Mouse (Mus musculus) gastrocnemius, adult 8-10 months (tissue): ENCODE data around the gene Adat1. TPM values are rescaled to one million over a fixed set of nuclear protein-coding genes. Genes with fewer than 3 reads are reported as not detected.

Source experiments
- DNase-seq, 2 experiments: peaks; one replicate each; pipeline ENCODE4 v3.0.0; 2022; ENCODE audit warnings: low spot score in 2 of 2
- total RNA-seq, 4 experiments: library from RNA; stranded (reverse); gene quantifications; 2 replicates each; pipeline ENCODE4 v1.2.4; 2022

The Adat1 gene
- 1 to 10 TPM; 1.7 to 2.5 (median 2.3) TPM for total RNA-seq

DNA sequence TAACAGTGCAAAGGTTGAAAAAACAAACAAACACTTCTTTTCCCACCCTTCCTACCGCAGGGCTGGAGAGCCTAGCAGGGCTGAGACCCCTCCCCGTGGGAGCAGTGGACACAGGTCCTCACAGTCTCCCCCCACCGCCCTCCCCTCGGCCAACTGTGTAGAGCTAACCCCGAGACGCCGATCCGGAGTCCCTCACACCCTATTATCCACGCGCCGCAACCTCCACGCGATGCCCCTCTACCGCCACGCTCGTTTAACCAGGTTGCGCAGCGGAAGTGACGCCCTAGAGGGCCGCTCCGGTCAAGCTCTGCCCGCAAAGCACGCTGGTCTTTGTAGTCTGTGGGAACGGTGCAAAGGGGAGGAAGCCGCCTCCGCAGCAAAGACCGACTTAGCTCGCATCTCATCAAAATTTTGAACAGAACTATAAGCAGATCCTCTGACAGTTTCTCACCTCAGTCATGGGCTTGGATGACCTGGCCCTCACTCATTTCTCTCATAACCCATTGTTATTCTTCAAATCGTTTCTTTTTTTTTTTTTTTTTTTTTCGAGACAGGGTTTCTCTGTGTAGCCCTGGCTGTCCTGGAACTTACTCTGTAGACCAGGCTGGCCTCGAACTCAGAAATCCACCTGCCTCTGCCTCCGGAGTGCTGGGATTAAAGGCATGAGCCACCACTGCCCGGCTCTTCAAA is at the start of gene Adat1:
Adat1 (minus strand) TSS at position 290 of the 690 bp plus-strand sequence.
- DNase-seq = peak; percentile 49 to 63

GRCm38 (mm10) chr8:112037521-112037920 is 45.4 kb upstream of the Adat1 start:
- DNase-seq = no peak

DNA sequence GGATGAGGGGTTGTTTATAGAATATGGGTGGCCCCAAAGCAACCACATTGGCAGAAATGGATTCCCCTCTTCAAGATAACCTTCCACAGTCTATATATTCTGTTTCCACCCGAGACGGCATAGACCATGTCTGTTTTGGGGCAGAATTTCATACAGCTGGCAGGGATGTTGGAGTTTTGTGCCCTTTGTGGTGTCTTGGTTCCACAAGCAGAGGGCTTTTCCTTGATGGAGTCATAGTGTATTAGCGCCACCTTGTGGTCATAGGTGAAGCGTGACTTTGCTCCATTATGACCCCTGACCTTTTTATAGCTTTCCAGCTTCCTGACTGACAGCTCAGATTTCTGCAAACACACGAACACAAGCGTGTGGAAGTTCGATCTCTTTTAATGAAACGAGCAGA is 42.5 kb upstream of the Adat1 start:
- DNase-seq = peak in 1 of 2 experiments; percentile 12

GRCm38 (mm10) chr8:112033071-112033470 is 41.0 kb upstream of the Adat1 start:
- DNase-seq = no peak

GRCm38 (mm10) chr8:112030663-112031062 is 38.6 kb upstream of the Adat1 start:
- no peak for DNase-seq

- no peak for DNase-seq
Observed at GRCm38 (mm10) chr8:112029455-112029854, 37.4 kb upstream of the Adat1 start.

- no peak for DNase-seq
Observed at GRCm38 (mm10) chr8:112014936-112015335, 22.8 kb upstream of the Adat1 start, which contains the start of gene Gm6793. Gene Gm6793, minus strand, starts transcription at chr8:112015036.

- peak in 1 of 2 experiments; percentile 9 for DNase-seq
Observed at GRCm38 (mm10) chr8:112011816-112012242, 19.7 kb upstream of the Adat1 start.

- peak; percentile 78 to 87 for DNase-seq
Observed at GRCm38 (mm10) chr8:112010997-112011815, 19.1 kb upstream of the Adat1 start, which contains the start of the genes Kars and Terf2ip. Gene Kars, minus strand, starts transcription at chr8:112011323. Gene Terf2ip, plus strand, starts transcription at chr8:112011398.

GRCm38 (mm10) chr8:112009558-112009957 is 17.5 kb upstream of the Adat1 start:
- no peak for DNase-seq

GRCm38 (mm10) chr8:112007669-112008068 is 15.6 kb upstream of the Adat1 start:
- DNase-seq = no peak

DNA sequence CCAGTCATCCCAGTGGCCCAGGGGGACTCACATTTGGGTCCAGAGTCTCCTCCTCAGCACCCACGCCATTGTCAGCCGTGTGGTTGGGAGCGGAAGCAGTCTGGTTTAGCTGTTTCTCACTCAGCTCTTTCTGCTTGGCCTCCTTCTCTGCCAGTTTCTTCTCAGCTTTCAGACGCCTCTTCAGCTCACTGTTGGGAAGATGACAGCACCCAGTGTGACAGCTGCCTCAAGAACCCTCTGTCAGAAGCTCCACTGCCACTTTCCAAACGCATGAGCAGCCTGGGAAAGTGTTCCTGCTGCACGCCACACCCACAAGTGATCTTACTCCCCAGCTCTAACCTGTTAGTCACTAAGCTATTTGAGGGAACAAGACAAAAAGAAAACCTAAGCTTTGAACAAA is 13.5 kb upstream of the Adat1 start:
- peak; percentile 30 to 41 for DNase-seq

DNA sequence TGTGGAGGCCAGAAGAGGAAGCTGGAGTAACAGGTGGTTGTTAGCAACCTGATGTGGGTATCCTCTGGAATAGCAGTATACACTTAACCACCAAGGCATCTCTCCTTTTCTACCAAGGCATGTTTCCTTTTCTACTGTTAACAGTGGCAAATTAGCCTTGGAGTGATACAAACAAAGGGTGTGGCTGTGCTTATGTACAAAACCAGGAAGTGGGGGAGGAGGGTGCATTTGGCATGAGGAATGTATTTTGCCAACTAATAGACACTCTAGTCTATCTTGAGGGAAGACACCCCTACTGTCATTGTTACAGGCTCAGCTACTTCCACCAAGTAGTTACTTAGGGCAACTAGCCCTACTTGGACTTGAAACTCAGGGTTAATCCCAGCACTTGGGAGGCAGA is 12.7 kb upstream of the Adat1 start:
- no peak for DNase-seq

DNA sequence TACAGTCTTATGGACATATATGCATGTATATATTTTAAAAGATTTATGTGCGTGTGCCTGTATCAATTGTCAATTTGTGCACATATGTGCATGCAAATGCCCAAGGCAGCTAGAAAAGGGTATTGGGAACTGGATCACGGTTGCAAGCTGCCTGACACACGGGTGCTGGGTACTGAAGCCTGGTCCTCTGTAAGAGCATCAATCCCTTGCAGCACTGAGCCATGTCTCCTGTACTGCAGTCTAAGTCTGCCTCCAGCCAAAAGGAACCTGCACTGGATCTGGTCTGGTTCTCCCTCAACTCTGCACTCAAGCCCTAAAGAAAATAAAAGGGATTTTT is 569 bp upstream of the Adat1 start:
- no peak for DNase-seq

GRCm38 (mm10) chr8:111991278-111991677 is 824 bp downstream of the Adat1 start:
- DNase-seq = no peak

DNA sequence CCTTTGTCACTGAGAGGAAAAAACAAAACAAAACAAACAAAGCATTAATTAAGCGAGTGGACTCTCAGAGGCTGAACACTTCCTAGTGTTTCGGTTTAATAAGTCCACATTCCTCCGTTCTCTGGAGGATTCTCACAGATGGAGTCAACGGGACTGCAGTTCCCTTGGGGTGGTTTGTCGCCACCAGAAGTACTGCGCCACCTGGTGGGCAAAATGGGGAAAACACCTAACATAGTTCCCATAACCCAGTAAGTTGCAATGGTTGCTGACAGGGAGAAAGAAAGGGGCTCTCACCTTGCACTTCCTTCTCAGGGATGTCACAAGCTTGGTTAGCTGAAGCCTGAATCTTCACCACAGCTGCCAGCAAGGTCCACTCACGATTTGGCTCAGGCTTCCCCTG is 2.2 kb downstream of the Adat1 start:
- DNase-seq = peak; percentile 49 to 56

GRCm38 (mm10) chr8:111984511-111984910 is 7.6 kb downstream of the Adat1 start:
- DNase-seq = no peak

DNA sequence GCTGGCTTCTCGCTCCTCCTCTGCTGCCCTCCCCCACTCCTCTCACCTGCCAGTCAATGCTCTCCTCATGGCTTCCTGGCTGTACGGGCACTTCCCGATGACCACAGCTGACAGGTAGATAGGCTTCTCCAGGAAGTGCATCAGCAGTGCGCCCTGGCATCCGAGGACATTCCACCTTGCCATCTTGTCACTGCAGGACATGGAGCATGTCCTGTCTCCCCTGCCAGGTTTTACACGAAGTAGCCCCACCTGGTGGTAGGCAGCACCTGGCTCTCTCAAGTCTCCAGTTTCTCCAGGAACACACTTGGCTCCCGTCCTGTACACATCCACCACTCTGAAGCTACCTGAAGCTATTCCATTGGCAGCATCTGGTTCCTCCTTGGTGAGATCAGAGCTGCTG is 10.0 kb downstream of the Adat1 start:
- DNase-seq = no peak

DNA sequence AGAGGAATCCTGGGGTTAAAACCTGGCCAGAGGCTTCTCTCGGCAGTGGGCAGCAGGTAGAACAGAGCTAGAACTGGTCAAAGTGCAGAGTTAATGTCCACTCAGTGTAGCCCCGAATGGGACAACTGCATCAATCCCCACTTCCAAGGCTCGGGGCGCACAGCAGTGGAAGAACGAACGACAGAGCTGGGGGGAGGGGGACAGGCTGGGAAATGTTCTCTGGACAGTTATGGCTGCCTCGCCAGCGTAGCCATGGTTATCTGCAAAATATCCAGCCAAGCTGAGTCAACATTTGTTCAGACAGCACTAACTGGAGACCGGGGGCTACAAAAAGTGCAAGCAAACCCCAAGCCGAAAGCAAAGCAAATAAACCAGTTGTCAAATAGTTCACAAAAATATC is 14.0 kb downstream of the Adat1 start:
- no peak for DNase-seq

DNA sequence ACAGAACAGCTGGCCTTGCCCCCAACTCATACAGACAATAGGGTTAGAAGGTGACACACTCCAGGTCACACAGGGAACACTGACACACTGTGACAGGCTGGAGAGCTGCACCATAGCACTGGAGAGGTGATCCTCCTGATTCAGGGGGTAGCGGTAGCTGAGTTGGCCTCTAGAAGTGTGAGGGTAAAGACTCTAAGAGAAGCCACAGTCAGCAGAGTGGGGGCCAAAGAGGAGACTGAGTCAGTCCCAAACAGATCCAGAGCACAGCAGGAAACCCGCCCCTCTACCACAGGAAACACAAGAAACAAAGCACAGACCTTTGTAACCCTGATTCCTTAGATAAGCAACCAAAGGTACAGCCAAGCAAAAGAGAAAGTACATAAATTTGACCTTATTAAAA is 15.8 kb downstream of the Adat1 start:
- no peak for DNase-seq

- no peak for DNase-seq
Observed at GRCm38 (mm10) chr8:111975706-111976105, 16.4 kb downstream of the Adat1 start.

- DNase-seq = no peak
Observed at GRCm38 (mm10) chr8:111974138-111974537, 18.0 kb downstream of the Adat1 start.

DNA sequence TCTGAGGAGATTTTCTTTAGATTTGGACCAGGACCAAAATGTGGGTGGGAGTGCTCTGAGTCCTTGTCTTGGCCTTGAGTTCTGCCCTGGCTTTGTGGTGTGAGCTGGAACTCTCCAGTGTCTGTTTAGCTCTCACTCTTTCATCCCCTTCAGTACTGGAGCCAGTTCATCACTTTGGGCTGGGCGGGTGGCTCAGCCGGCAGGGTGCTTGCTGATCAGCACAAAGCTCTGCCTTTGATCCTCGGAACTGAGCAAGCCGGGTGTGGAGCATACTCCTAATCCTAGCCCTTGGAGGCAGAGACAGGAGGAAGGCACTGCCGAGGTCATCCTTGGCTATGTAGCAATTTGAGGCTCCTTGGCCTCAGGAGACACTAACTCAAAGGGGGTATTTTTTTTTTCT is 23.1 kb downstream of the Adat1 start:
- no peak for DNase-seq
